Mouse (Mus musculus) olfactory bulb, adult 2 months (tissue): ENCODE results near the gene Elmsan1.

ENCODE experiments used
- CTCF ChIP-seq: fragments of 200-500 bp; IDR thresholded peaks from 2 replicates; pipeline ENCODE4 v1.5.1; 2012; ENCODE audit warnings: low read depth, mild to moderate bottlenecking, low read length, moderate library complexity; ENCODE audit not compliant: insufficient read depth
- POLR2A ChIP-seq: fragments of 200-500 bp; IDR thresholded peaks from 2 replicates; pipeline ENCODE4 v1.6.1; 2012; ENCODE audit warnings: mild to moderate bottlenecking, low read depth, low read length, moderate library complexity; ENCODE audit not compliant: insufficient read depth

- TF ChIP-seq POLR2A (no peak), CTCF (no peak)
Measured at GRCm38 (mm10) chr12:84178652-84179445, 39.8 kb downstream of the Elmsan1 start.
